In the genomic region with DNA sequence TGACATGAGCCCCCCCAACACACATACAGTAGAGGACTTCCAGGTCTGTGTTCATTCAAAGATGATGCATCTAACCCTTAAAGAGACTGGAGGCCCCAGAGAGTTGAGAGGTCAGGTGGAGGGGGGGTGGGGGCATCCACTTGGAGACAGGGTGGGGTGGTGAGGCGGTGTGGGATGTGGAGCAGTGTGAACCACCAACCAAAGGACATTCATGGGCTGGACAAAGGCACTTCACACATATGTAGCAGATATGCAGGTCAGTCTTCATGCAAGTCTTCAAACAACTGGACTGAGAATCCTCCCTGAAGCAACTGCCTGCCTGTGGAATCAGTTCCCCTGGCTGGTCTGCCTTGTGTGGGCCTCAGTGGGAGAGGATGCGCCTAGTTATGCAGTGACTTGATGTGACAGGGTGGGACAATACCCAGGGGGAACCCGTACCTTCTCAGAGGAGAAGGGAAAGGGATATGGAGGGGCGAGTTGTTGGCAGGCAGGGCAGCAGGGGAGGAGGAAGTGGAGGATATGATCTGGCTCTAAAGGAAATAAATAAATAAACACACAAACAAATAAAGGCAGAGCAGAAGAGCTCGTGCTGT, we compare ENCODE assay signal across 24 mouse cellular contexts.
A peak's percentile ranks its signal among the peaks of the same experiment; 100 is the strongest.
DNase-seq lines count a peak whose midpoint lies in the region; ATAC-seq lines count a peak whose summit lies in the region.
"Had no signal": no experiment of that assay in that cellular context is flagged by ENCODE, and none has a peak within 500 bp of the region (broad histone marks: within the 10 kb centered on the region; RNA-seq: fewer than 3 reads in every experiment).

No protein-coding gene starts in this region.

- no peak overlapping the region for H3K4me3 ChIP-seq in embryonic facial prominence, embryonic 11.5 days (ENCODE audit: low read depth, low read length)
- H3K4me3 ChIP-seq in embryonic facial prominence, embryonic 10.5 days = no peak overlapping the region
- no peak overlapping the region for H3K4me3 ChIP-seq in hindbrain, embryonic 15.5 days
- H3K4me3 ChIP-seq in hindbrain, embryonic 16.5 days (ENCODE audit: low read length) = no peak overlapping the region
- no peak overlapping the region for H3K4me3 ChIP-seq in midbrain, embryonic 13.5 days (replicated peaks)
- H3K4me3 ChIP-seq in midbrain, embryonic 15.5 days = no peak overlapping the region
- H3K4me3 ChIP-seq in embryonic facial prominence, embryonic 13.5 days = no peak overlapping the region
- H3K4me3 ChIP-seq: heart, embryonic 15.5 days; hindbrain, embryonic 13.5 days; liver, embryonic 15.5 days; myocyte had no signal

- no peaks in the 10 kb centered on the region for H3K4me1 ChIP-seq in embryonic facial prominence, embryonic 11.5 days (ENCODE audit: control insufficient read depth, insufficient read depth, low read length)
- H3K4me1 ChIP-seq in embryonic facial prominence, embryonic 10.5 days = no peaks in the 10 kb centered on the region
- H3K4me1 ChIP-seq in hindbrain, embryonic 15.5 days (replicated peaks) = no peaks in the 10 kb centered on the region
- H3K4me1 ChIP-seq in hindbrain, embryonic 16.5 days (ENCODE audit: control insufficient read depth, insufficient read depth, low read depth, low read length) = no peaks in the 10 kb centered on the region
- H3K4me1 ChIP-seq in midbrain, embryonic 13.5 days (replicated peaks) = no peaks in the 10 kb centered on the region
- H3K4me1 ChIP-seq in midbrain, embryonic 15.5 days = no peaks in the 10 kb centered on the region
- no peaks in the 10 kb centered on the region for H3K4me1 ChIP-seq in embryonic facial prominence, embryonic 13.5 days
- H3K4me1 ChIP-seq: heart, embryonic 15.5 days; hindbrain, embryonic 13.5 days; liver, embryonic 15.5 days had no signal

- no peak for DNase-seq in embryonic facial prominence, embryonic 11.5 days (ENCODE audit: low spot score)
- DNase-seq in embryonic facial prominence, embryonic 10.5 days (ENCODE audit: low spot score) = no peak
- no peak for DNase-seq in thymus, postnatal 0 days (ENCODE audit: low spot score)
- DNase-seq: adrenal gland, postnatal 36 days; cerebellum, adult 18-20 months; cerebellum, postnatal 10 days; forebrain, postnatal 0 days; kidney, adult 11 months; kidney, postnatal 25 days; lung, embryonic 14.5 days; lung, postnatal 14 days; thymus, postnatal 14 days had no signal

- no peak overlapping the region for H3K4me2 ChIP-seq in embryonic facial prominence, embryonic 11.5 days (ENCODE audit: low read depth, low read length)
- no peak overlapping the region for H3K4me2 ChIP-seq in hindbrain, embryonic 15.5 days
- no peak overlapping the region for H3K4me2 ChIP-seq in hindbrain, embryonic 16.5 days (ENCODE audit: low read length)
- no peak overlapping the region for H3K4me2 ChIP-seq in midbrain, embryonic 13.5 days (replicated peaks)
- no peak overlapping the region for H3K4me2 ChIP-seq in midbrain, embryonic 15.5 days
- no peak overlapping the region for H3K4me2 ChIP-seq in embryonic facial prominence, embryonic 13.5 days
- H3K4me2 ChIP-seq: heart, embryonic 15.5 days; hindbrain, embryonic 13.5 days; liver, embryonic 15.5 days; lung, embryonic 14.5 days had no signal

- no peaks in the 10 kb centered on the region for H3K9me3 ChIP-seq in embryonic facial prominence, embryonic 11.5 days (replicated peaks; ENCODE audit: control insufficient read depth, low read length)
- no peaks in the 10 kb centered on the region for H3K9me3 ChIP-seq in embryonic facial prominence, embryonic 10.5 days
- no peaks in the 10 kb centered on the region for H3K9me3 ChIP-seq in hindbrain, embryonic 15.5 days
- no peaks in the 10 kb centered on the region for H3K9me3 ChIP-seq in hindbrain, embryonic 16.5 days (ENCODE audit: control insufficient read depth, low read length)
- H3K9me3 ChIP-seq in midbrain, embryonic 13.5 days = no peaks in the 10 kb centered on the region
- no peaks in the 10 kb centered on the region for H3K9me3 ChIP-seq in midbrain, embryonic 15.5 days
- H3K9me3 ChIP-seq in embryonic facial prominence, embryonic 13.5 days = no peaks in the 10 kb centered on the region
- H3K9me3 ChIP-seq: heart, embryonic 15.5 days; hindbrain, embryonic 13.5 days; liver, embryonic 15.5 days had no signal

- ATAC-seq in embryonic facial prominence, embryonic 11.5 days (replicated peaks; ENCODE audit: insufficient number of reproducible peaks, low FRiP score, low TSS enrichment, low read depth) = 0 out of 2 replicates have a peak, but pooled peaks have one; percentile 59
- 0 out of 2 replicates have a peak, but pooled peaks have one; percentile 23 for ATAC-seq in hindbrain, embryonic 15.5 days (ENCODE audit: low FRiP score, low read depth)
- no peak for ATAC-seq in hindbrain, embryonic 16.5 days
- peak; percentile 14; the same call in 1 of the 2 replicates for ATAC-seq in midbrain, embryonic 13.5 days
- no peak for ATAC-seq in midbrain, embryonic 15.5 days (replicated peaks)
- peak; percentile 59; the same call in 1 of the 2 replicates for ATAC-seq in embryonic facial prominence, embryonic 13.5 days (ENCODE audit: insufficient number of reproducible peaks, insufficient read depth, low FRiP score, low TSS enrichment, low read depth)
- ATAC-seq: forebrain, postnatal 0 days; inflammation-experienced regulatory T-cells, adult 6 months; Patski had no signal

- H3K27ac ChIP-seq in embryonic facial prominence, embryonic 11.5 days (replicated peaks; ENCODE audit: low read depth, low read length) = no peak overlapping the region
- no peak overlapping the region for H3K27ac ChIP-seq in embryonic facial prominence, embryonic 10.5 days (replicated peaks)
- H3K27ac ChIP-seq in hindbrain, embryonic 15.5 days (replicated peaks) = no peak overlapping the region
- no peak overlapping the region for H3K27ac ChIP-seq in hindbrain, embryonic 16.5 days (ENCODE audit: low read depth, low read length)
- H3K27ac ChIP-seq in midbrain, embryonic 13.5 days = no peak overlapping the region
- no peak overlapping the region for H3K27ac ChIP-seq in midbrain, embryonic 15.5 days
- no peak overlapping the region for H3K27ac ChIP-seq in embryonic facial prominence, embryonic 13.5 days
- H3K27ac ChIP-seq: heart, embryonic 15.5 days; hindbrain, embryonic 13.5 days; liver, embryonic 15.5 days had no signal

- no peaks in the 10 kb centered on the region for H3K36me3 ChIP-seq in embryonic facial prominence, embryonic 11.5 days (replicated peaks; ENCODE audit: control insufficient read depth, insufficient read depth, low read depth, low read length)
- no peaks in the 10 kb centered on the region for H3K36me3 ChIP-seq in embryonic facial prominence, embryonic 10.5 days (replicated peaks)
- no peaks in the 10 kb centered on the region for H3K36me3 ChIP-seq in hindbrain, embryonic 15.5 days
- no peaks in the 10 kb centered on the region for H3K36me3 ChIP-seq in hindbrain, embryonic 16.5 days (ENCODE audit: control insufficient read depth, insufficient read depth, low read length)
- H3K36me3 ChIP-seq in midbrain, embryonic 13.5 days = no peaks in the 10 kb centered on the region
- H3K36me3 ChIP-seq in midbrain, embryonic 15.5 days (replicated peaks) = no peaks in the 10 kb centered on the region
- no peaks in the 10 kb centered on the region for H3K36me3 ChIP-seq in embryonic facial prominence, embryonic 13.5 days
- H3K36me3 ChIP-seq: G1E; heart, embryonic 15.5 days; hindbrain, embryonic 13.5 days; liver, embryonic 15.5 days had no signal

- no peaks in the 10 kb centered on the region for H3K27me3 ChIP-seq in embryonic facial prominence, embryonic 11.5 days (ENCODE audit: control insufficient read depth, insufficient read depth, low read length)
- H3K27me3 ChIP-seq in embryonic facial prominence, embryonic 10.5 days (replicated peaks; ENCODE audit: low read depth, poor library complexity, severe bottlenecking) = no peaks in the 10 kb centered on the region
- H3K27me3 ChIP-seq in hindbrain, embryonic 15.5 days = no peaks in the 10 kb centered on the region
- no peaks in the 10 kb centered on the region for H3K27me3 ChIP-seq in hindbrain, embryonic 16.5 days (replicated peaks; ENCODE audit: control insufficient read depth, insufficient read depth, low read length)
- H3K27me3 ChIP-seq in midbrain, embryonic 13.5 days = no peaks in the 10 kb centered on the region
- no peaks in the 10 kb centered on the region for H3K27me3 ChIP-seq in midbrain, embryonic 15.5 days (replicated peaks)
- H3K27me3 ChIP-seq in embryonic facial prominence, embryonic 13.5 days = no peaks in the 10 kb centered on the region
- H3K27me3 ChIP-seq: heart, embryonic 15.5 days; hindbrain, embryonic 13.5 days; liver, embryonic 15.5 days; Patski had no signal

- H3K9ac ChIP-seq in embryonic facial prominence, embryonic 11.5 days (replicated peaks; ENCODE audit: low read length) = no peak overlapping the region
- H3K9ac ChIP-seq in hindbrain, embryonic 15.5 days = no peak overlapping the region
- H3K9ac ChIP-seq in hindbrain, embryonic 16.5 days (ENCODE audit: low read depth, low read length) = no peak overlapping the region
- H3K9ac ChIP-seq in midbrain, embryonic 13.5 days (replicated peaks) = no peak overlapping the region
- H3K9ac ChIP-seq in midbrain, embryonic 15.5 days = no peak overlapping the region
- no peak overlapping the region for H3K9ac ChIP-seq in embryonic facial prominence, embryonic 13.5 days
- H3K9ac ChIP-seq: forebrain, postnatal 0 days; heart, embryonic 15.5 days; hindbrain, embryonic 13.5 days; liver, embryonic 15.5 days; lung, embryonic 14.5 days had no signal

- 81% methylated on average over 5 of the region's 5 CpGs for WGBS in embryonic facial prominence, embryonic 11.5 days
- WGBS in embryonic facial prominence, embryonic 10.5 days = 76% methylated on average over 5 of the region's 5 CpGs
- 77% methylated on average over 5 of the region's 5 CpGs for WGBS in hindbrain, embryonic 15.5 days
- WGBS in hindbrain, embryonic 16.5 days = 73% methylated on average over 5 of the region's 5 CpGs
- 77% methylated on average over 5 of the region's 5 CpGs for WGBS in midbrain, embryonic 13.5 days
- 81% methylated on average over 5 of the region's 5 CpGs for WGBS in midbrain, embryonic 15.5 days
- WGBS in embryonic facial prominence, embryonic 13.5 days = 73% methylated on average over 5 of the region's 5 CpGs

Comparison
In these comparisons a context has a peak if more than half of its experiments do, and no peak if none do; other contexts are left out.
1. ATAC-seq: peak in embryonic facial prominence, embryonic 11.5 days (single experiment), hindbrain, embryonic 15.5 days (single experiment), midbrain, embryonic 13.5 days (single experiment) and embryonic facial prominence, embryonic 13.5 days (single experiment); none in hindbrain, embryonic 16.5 days (single experiment) and midbrain, embryonic 15.5 days (single experiment).